Mouse (Mus musculus): ENCODE results near the gene Plekhf1.

The Plekhf1 gene

GRCm38 (mm10) chr7:38218631-38219367, 9.0 kb downstream of the Plekhf1 start:
- DNase-seq (ENCODE audit: extremely low read depth, insufficient read length, low spot score): no peak

- peak; percentile 76 for DNase-seq (ENCODE audit: extremely low read depth, insufficient read length, low spot score)
Measured at GRCm38 (mm10) chr7:38217417-38218171, 10.2 kb downstream of the Plekhf1 start.

DNA sequence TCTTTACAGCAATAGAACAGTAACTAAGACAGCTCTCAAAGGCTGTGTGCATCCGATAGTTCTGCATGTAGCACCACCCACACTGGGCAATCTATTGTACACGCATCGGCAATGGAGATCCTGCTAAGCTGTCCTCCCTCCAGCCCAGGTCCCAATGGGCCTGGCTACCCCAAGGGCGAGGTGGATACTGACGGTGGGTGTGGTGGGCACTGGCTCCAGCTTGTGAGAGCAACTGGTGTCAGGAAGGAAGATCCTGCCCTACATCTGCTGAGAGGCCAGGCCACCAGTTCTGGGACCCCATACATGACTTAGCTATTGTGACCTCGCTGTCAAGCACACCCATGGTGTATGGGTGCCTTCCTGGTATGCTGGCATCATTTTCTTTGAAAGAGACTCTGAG, 12.1 kb downstream of the Plekhf1 start:
- no peak for DNase-seq (ENCODE audit: extremely low read depth, insufficient read length, low spot score)

DNA sequence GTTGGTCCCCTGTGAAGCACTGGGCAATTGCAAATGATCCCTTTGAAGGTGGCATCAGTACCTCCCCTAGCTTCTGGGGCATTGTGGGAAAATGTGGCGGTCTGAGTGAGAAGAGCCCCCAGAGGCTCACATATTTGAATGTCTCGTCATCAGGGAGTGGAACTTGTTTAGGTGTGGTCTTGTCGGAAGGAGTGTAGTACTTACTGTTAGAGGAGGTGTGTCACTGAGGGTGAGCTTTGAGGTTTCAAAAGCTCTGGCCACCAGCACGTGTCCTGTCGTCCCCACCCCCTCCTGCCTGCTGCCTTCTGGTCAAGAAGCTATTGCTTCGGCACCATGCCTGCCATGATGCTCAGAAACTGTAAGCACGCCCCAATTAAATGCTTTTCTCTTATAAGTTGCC, 12.5 kb downstream of the Plekhf1 start:
- no peak for DNase-seq (ENCODE audit: extremely low read depth, insufficient read length, low spot score)

- DNase-seq (ENCODE audit: extremely low read depth, insufficient read length, low spot score): no peak
Measured at GRCm38 (mm10) chr7:38214473-38215214, 13.2 kb downstream of the Plekhf1 start.

GRCm38 (mm10) chr7:38212651-38213062, 15.2 kb downstream of the Plekhf1 start:
- DNase-seq (ENCODE audit: extremely low read depth, insufficient read length, low spot score): no peak

DNA sequence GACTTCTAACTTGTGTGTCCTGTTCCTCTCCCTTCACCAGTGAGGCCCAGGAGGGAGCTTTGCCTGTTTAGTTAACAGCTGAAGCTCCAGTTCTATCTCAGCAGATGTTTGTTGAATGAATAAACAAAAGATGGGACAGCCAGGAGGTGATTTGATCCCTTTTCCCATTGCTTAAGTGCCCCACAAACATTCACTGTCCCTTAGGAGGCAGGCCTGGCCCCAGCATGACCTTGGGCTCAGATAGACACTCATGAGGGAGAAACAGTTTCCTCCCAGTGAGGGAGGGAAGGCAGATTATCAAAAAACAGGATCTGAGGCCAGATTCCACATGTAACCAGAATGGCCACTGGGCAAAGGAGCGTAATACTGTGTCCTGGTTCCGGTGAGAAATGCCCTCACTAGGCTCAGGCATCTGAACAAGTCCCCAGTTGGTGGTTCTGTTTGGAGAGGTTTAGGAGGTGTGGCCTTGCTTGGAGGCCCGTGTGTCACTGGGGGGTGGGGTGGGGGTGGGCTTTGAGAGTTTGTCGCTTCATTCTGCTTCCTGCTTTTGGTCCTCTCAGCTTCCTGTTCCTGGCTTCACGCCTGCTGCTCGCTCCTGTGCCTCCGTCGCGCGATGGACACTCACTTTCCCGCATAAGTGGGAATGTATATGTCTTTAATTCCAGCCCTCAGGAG, 18.2 kb downstream of the Plekhf1 start:
- no peak for DNase-seq (ENCODE audit: extremely low read depth, insufficient read length, low spot score)

- no peak for DNase-seq (ENCODE audit: extremely low read depth, insufficient read length, low spot score)
Measured at GRCm38 (mm10) chr7:38208969-38209368, 18.8 kb downstream of the Plekhf1 start.

DNA sequence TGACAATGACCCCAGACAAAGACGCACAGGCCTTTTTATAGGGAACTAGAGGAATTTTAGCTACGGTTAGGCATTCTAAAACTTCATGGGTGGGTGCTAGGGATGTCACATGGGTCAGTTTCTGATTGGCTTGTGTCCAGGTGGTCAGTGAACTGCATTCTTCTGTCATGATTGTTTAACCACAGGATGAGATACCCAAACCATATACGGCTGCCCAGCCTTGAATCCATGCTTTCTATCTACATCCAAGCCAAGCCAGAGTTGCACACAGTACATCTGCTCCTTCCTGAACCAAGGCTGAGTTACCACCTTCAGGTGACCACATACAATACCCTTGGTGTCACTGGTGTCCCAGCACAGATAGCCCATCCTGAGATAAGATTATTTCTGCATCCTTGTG, 21.3 kb downstream of the Plekhf1 start:
- DNase-seq (ENCODE audit: extremely low read depth, insufficient read length, low spot score): peak; percentile 58

GRCm38 (mm10) chr7:38205801-38206200, 22.0 kb downstream of the Plekhf1 start:
- no peak for DNase-seq (ENCODE audit: extremely low read depth, insufficient read length, low spot score)

DNA sequence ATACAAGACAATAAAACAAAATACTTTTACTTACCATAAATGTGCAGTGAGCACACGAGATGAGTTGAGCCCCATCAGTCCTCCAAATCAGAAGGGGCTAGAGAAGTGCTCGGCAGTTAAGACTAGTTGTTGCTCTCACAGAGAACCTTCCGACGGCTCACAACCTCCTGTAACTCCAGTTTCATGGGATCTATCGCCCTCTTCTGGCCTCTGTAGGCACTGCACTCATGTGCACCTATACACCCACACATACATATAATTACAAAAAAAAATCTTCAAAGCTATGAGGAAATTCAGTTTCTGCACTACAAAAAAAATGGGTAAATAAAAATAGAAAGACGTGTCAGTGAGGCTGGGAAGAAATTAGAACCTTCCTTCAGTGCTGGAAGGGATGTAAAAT, 23.5 kb downstream of the Plekhf1 start:
- no peak for DNase-seq (ENCODE audit: extremely low read depth, insufficient read length, low spot score)

- DNase-seq (ENCODE audit: extremely low read depth, insufficient read length, low spot score): no peak
Measured at GRCm38 (mm10) chr7:38201290-38201658, 26.5 kb downstream of the Plekhf1 start.

DNA sequence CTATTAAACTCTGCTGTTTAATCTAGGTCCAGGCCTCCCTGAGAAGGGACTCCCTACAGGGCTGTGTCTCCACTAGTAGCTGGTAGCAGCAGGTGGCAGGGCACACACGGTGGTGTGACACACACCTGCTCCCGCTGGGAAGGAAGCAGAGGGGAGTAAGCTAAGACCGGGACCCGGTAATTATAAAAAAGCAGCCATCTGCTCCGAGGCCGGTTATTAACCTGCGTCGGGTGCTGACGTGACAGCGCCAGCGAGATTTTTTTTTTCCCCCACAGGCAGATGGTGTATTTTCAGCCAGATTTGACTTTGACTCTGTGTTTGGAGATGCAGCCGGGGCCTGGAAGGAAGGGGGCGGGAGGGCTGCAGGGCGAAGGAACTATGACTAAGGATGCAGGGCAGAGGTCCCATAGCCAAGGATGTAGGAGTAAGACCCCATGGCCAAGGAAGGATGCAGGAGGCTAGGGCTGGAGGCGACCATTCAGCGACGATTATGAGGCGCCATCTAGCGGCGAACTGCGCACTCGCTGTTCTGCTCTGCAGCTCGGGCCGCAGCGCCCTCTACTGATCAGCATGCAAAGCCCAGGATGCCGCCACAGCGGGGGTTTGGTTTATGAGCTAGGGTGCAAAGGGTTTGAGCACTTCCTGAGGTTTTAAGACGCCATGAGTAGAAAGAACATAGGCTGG, 27.1 kb downstream of the Plekhf1 start:
- peak; percentile 73 for DNase-seq (ENCODE audit: extremely low read depth, insufficient read length, low spot score)

GRCm38 (mm10) chr7:38199907-38200605, 27.8 kb downstream of the Plekhf1 start:
- no peak for DNase-seq (ENCODE audit: extremely low read depth, insufficient read length, low spot score)

DNA sequence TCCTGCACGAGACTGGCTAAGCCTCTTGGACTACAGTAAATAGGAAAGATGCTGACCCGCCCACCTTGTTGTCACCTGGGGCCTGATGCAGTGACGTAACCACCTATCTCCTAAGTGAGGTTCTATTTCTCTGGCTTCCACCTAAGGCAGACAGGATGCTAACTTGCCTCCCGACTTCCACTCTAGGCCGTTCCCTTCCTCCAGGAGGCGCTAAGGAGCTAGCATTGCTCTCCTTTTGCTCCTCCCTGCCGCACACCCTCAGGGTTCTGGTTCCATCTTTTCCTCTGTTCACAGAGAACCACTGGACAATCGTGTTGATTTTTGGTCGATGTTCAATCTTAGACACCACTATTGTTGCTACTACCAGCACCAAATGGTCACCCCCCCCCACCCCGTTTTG, 36.2 kb downstream of the Plekhf1 start:
- no peak for DNase-seq (ENCODE audit: extremely low read depth, insufficient read length, low spot score)

- no peak for DNase-seq (ENCODE audit: extremely low read depth, insufficient read length, low spot score)
Measured at GRCm38 (mm10) chr7:38191146-38191545, 36.7 kb downstream of the Plekhf1 start.

- no peak for DNase-seq (ENCODE audit: extremely low read depth, insufficient read length, low spot score)
Measured at GRCm38 (mm10) chr7:38190056-38190835, 37.6 kb downstream of the Plekhf1 start.

DNA sequence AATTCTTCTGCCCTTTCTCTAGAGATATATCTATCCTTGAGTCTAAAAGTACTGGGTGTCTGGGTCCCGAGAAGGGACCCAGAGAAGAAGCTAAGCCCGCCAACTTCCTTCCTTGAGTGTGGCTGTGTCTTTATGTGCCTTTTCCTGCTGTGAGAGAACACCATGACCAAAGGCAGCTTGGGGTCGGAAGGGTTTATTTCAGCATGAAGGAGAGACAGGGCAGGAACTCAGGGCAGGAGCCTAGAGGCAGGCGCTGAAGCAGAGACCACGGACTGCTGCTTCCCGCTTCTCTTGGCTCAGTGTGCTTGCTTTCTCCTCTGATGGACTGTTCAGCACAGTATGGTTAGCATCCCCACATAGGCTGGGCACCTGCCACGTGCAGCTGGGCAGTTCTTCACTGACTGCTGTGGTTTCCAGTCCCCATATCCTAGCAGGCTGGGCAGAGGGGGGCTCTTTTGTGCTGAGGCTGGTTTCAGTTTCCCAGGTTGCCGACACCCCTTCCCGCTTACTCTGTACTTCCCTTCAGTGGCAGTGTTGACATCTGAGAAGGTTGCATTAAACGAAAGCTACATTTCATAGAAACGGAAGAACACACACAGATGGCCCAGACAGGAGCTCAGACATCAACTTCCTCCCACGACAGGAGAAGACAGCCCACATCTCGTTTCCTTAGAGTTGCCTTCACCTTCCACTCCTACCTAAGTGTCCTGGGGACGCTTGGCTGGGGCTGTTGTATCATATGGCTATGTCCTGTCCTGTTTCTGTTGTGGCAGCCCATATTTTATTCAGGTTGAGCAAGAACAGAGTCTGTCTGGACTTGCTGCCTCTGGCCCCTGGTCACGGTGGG, 38.5 kb downstream of the Plekhf1 start:
- DNase-seq (ENCODE audit: extremely low read depth, insufficient read length, low spot score): no peak

Data from 3134 (cell line).